Mouse (Mus musculus) lung, postnatal 0 days (tissue): Measurements from ENCODE around the gene Col9a3.

Experiments used
- CTCF ChIP-seq: IDR thresholded peaks from 2 replicates; pipeline ENCODE4 v1.5.1; 2016; ENCODE audit warnings: antibody characterized with exemption, mild to moderate bottlenecking
- EP300 ChIP-seq: IDR thresholded peaks from 2 replicates; pipeline ENCODE4 v1.6.1; 2016; ENCODE audit warnings: antibody characterized with exemption, mild to moderate bottlenecking, control low read depth

DNA sequence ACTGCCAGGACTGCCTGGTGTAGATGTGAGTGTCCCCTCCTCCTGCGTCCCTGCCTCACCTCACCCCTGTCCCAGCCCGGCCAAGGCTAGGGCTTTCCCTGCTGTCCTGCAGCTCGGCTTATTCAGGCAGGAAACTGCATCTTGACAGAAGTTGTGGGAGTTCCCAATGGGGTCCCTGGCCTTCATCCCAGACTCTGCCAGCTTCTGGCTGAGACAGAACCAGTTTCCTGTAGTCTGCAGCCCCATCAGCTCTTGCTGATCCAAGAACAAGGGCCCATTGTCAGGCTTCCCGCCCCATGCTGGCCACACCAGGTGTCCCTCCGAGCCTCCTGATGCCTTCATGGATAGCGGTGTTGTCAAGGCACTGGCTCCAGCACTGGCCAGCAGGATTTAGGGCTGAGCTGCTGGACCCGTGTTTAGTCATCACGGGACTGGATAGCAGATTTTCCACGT, 3.0 kb downstream of the Col9a3 start:
- no peak for TF ChIP-seq EP300
- TF ChIP-seq CTCF: no peak
